Mouse (Mus musculus): ENCODE data around the gene Klk9.

The Klk9 gene

DNA sequence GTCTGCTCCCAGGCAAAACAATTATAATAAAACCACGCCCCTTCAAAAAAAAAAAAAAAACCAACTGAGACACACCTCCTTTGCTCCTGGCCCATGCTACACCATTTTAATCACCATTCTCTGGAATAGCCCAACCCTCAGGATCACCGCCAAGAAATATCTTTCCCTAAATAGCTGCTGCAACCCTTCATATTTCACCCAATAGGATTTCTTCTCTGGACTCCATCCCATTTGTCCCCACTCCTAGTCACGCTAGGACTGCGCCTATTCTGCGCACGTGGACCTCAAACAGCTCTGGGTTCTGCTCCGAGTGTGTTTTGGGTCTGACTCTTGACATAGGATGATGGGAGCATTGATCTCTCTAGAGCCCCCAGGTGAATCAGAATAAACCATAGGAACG, 4.7 kb downstream of the Klk9 start:
- DNase-seq (ENCODE audit: low spot score in 2 of 2): no peak

GRCm38 (mm10) chr7:43797333-43797769, 5.7 kb downstream of the Klk9 start, which contains the start of gene Klk8:
TSS of gene Klk8 (plus strand) at chr7:43797577.
- peak in 1 of 2 experiments; percentile 58 for DNase-seq (ENCODE audit: low spot score in 2 of 2)

DNA sequence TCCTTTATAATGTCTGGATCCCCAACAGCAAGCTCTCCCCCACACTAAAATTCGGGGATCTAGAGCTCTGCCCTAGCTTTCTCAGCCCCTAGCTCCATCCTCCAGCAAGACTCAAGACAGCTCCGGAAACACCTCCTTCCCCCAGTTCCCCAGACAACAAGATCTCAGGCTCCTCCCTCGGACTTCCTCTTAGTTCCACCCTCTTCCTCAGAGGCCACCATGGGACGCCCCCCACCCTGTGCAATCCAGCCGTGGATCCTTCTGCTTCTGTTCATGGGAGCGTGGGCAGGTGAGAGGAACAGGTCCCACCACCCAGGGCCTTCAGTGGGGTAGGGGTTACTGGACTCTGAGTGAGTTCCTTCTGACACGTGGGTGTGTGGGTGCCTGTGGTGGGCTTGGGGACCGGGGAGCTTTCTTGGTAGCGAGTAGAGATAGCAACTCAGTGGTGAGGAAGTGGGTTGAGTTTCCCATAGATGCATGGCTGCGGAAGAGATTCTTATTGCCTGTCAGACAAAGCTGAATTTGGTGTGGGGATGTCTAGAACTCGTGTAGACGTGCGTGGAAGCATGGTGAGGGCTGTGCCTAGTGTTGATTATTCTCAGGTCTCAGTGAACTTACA, 6.3 kb downstream of the Klk9 start:
- no peak for DNase-seq (ENCODE audit: low spot score in 2 of 2)

DNA sequence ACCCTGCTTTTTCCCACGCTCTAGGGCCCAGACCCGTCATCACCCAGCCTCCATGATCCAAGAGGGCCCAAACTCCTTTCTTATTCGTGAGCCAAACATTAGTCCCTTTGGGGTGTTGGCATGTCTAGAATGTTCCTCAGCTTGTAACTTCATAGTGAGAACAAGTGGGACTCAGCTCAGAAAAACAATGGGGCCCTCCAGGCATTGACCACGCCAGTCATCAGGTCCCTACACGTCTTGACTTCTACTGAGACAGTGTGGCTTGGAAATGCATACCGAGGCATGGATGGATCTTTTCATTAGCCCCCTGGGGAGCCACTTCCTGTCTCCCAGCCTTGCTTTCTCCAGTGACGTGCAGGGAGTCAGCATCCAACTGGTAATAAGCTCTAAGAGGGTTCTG, 8.2 kb downstream of the Klk9 start:
- DNase-seq (ENCODE audit: low spot score in 2 of 2): no peak

DNA sequence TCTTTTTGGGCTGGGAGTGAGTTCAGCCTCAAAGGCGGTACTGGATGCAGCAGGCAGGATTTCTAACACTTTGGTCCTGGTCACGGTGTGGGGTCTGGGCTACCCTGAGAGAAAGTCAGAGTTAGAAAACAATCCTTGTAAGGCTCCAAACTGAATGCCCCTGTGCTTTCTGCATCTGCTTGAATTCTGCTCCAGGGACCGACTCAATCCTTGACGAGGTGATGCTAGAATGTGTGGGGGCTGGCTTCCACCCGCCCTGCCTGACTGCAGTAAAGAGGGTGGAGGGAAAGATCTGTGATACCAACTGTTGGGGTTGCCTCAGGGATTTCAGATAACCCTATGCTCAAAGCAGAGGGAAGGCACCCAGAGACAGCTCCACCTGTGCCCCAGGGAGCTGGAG, 19.3 kb downstream of the Klk9 start, which contains the start of gene Klk7:
Klk7 (plus strand) TSS at position 301 of the 400 bp plus-strand sequence.
- no peak for DNase-seq (ENCODE audit: low spot score in 2 of 2)

DNA sequence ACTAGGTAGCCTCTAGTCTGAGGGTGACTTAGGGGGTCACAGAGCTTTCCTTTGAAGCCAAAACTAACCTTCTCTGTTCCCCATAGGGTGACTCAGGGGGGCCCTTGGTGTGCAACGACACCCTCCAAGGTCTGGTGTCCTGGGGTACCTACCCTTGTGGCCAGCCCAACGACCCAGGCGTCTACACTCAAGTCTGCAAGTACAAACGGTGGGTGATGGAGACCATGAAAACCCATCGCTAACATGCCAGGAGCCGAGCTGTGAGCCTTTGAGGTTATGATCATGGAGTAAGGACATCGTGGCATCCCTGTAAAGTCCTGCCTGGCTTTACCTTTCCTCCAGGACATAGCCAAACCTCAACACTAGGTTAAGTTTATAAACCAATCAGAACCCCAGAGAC, 23.5 kb downstream of the Klk9 start:
- DNase-seq (ENCODE audit: low spot score in 2 of 2): no peak

DNA sequence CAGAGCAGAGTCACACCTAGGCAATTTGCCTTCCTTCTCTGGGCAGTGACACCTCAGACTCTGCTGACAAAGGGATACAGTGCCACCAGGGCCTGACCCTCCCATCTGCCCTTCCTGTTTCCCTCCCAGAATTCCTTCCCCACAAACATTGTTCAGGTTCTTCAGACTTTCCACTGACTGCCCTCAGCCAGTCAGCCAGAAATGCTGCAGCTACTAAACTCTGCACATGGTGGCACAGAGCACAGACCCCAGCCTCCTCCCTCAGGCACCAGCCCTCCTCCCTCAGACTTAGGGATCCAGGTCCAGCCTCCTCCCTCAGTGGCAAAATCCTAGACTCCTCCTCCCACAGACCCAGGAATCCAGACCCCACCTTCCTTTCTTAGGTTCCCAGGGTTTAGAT, 25.1 kb downstream of the Klk9 start:
- DNase-seq (ENCODE audit: low spot score in 2 of 2): no peak

DNA sequence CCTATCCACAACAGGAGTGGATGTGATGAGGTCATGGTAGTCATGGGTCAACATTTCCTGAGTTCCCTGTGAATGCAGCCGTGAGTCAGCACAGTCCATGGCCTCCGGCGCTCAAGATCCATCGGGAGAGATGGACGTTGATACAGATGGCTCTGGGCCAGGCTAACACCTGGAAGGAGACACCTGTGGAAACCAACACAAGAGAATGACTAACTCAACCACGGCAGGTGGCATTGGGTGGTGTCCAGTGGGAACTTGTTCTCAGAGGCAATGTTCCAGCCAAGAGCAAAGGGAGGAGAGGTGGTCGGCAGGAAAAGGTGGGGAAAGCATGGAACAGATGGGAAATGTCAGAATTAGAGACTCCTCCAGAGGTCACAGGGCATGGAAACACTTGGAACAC, 29.9 kb downstream of the Klk9 start:
- no peak for DNase-seq (ENCODE audit: low spot score in 2 of 2)

GRCm38 (mm10) chr7:43824199-43824598, 32.5 kb downstream of the Klk9 start, which contains the start of gene Klk6:
TSS of gene Klk6 (plus strand) at chr7:43824499.
- no peak for DNase-seq (ENCODE audit: low spot score in 2 of 2)

DNA sequence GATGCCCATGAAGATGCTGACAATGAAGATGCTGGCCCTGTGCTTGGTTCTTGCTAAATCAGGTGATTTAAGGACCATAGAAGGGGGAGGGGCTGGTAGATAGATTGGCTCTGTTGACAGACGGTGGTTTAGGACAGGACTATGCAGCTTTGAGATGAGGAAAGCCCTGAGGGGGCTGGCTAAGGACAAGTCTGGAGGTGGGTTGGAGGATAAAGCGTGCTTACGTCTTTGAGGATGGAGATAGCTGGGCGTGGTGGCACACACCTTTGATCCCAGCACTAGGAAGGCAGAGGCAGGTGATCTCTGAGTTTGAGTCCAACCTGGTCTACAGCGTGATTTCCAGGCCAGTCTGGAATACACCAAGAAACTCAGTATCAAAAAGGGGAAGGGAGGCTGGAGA, 34.4 kb downstream of the Klk9 start:
- no peak for DNase-seq (ENCODE audit: low spot score in 2 of 2)

DNA sequence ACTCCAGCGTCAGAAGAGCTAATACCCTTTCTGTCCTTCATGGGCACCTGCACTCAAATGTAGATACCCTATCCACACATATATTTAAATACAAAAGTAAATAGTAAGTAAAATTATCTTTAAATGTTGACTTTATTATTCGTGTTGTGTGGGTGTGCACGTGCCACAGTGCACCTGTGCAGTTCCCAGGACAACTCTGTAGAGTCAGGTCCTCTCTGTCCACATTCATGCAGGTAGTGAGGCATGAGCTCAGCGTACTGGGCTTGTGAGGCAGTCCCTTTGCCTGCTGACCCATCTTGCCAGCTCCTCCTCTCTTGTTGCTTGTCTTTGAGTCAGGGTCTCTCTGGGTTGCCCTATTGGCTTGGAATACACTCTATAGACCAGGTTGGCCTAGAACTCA, 36.0 kb downstream of the Klk9 start:
- DNase-seq (ENCODE audit: low spot score in 2 of 2): no peak

GRCm38 (mm10) chr7:43829006-43829405, 37.3 kb downstream of the Klk9 start:
- DNase-seq (ENCODE audit: low spot score in 2 of 2): no peak

GRCm38 (mm10) chr7:43841701-43842100, 50.0 kb downstream of the Klk9 start, which contains the start of gene Klk5:
TSS of gene Klk5 (plus strand) at chr7:43841971.
- no peak for DNase-seq (ENCODE audit: low spot score in 2 of 2)

DNA sequence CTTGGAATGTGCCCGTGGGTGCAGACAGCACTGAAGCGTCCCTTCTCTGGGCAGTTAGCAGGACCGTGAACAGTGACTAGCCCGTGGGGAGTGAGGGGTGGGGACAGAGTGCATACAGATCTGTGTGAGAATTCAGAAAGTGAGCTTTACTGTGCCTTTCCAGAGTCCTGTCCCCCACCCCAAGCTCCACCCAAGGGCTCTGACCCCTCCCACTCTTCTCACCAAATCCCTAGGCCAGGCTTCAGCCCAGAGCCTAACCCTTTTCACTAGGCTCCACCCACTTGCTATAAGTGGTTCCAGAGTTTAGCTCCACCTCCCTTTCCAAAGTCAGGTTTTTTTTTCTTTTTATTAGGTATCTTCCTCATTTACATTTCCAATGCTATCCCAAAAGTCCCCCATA, 52.1 kb downstream of the Klk9 start:
- DNase-seq (ENCODE audit: low spot score in 2 of 2): no peak
